11 mouse cellular contexts compared by ENCODE assay signal in genomic region chr13:57450189-57450821, GRCm38 (mm10).
A peak's percentile ranks its signal among the peaks of the same experiment; 100 is the strongest.
DNase-seq lines count a peak whose midpoint lies in the region; ATAC-seq lines count a peak whose summit lies in the region.
"Had no signal": no experiment of that assay in that cellular context is flagged by ENCODE, and none has a peak within 500 bp of the region (broad histone marks: within the 10 kb centered on the region; RNA-seq: fewer than 3 reads in every experiment).

No protein-coding gene starts in this region.

- no peak overlapping the region for H3K4me3 ChIP-seq in limb, embryonic 11.5 days (ENCODE audit: low read depth, low read length)
- H3K4me3 ChIP-seq: liver, embryonic 12.5 days had no signal

- no peaks in the 10 kb centered on the region for H3K27me3 ChIP-seq in limb, embryonic 11.5 days (ENCODE audit: control insufficient read depth, insufficient read depth, low read length)
- H3K27me3 ChIP-seq: liver, embryonic 12.5 days had no signal

- peak overlapping the region; percentile 74 for H3K27ac ChIP-seq in limb, embryonic 11.5 days (replicated peaks; ENCODE audit: low read depth, low read length)
- H3K27ac ChIP-seq: liver, embryonic 12.5 days had no signal

- H3K4me1 ChIP-seq in limb, embryonic 11.5 days (ENCODE audit: control insufficient read depth, insufficient read depth, low read length) = peaks cover 24% of the 10 kb centered on the region
- H3K4me1 ChIP-seq: liver, embryonic 12.5 days had no signal

- ATAC-seq in limb, embryonic 11.5 days (ENCODE audit: insufficient number of reproducible peaks, low FRiP score, low TSS enrichment, low read depth) = peak; percentile 82
- no peak for ATAC-seq in erythroid progenitor cell, adult 5-6 weeks (replicated peaks; ENCODE audit: low FRiP score, poor library complexity, severe bottlenecking)
- ATAC-seq: liver, embryonic 12.5 days had no signal

- H3K9me3 ChIP-seq in limb, embryonic 11.5 days (ENCODE audit: control insufficient read depth, low read length) = no peaks in the 10 kb centered on the region
- H3K9me3 ChIP-seq: liver, embryonic 12.5 days had no signal

- 0 out of 2 replicates have a peak overlapping the region, but pooled peaks have one; percentile 1 for H3K4me2 ChIP-seq in limb, embryonic 11.5 days (ENCODE audit: low read depth, severe bottlenecking)
- H3K4me2 ChIP-seq: liver, embryonic 12.5 days had no signal

- 11% methylated on average over 11 of the region's 11 CpGs for WGBS in limb, embryonic 11.5 days

- DNase-seq in cerebellum, postnatal 10 days = peak; percentile 10 to 25
- no peak for DNase-seq in cerebellum, postnatal 25 days
- DNase-seq in right cerebral cortex, adult 18-20 months = peak; percentile 56
- DNase-seq in right cerebral cortex, postnatal 4 days = no peak
- DNase-seq in limb, embryonic 11.5 days (ENCODE audit: low spot score) = peak; percentile 73
- peak; percentile 35 to 48 for DNase-seq in right cerebral cortex, postnatal 36 days (ENCODE audit: low spot score in 2 of 2)
- DNase-seq in thymus, postnatal 4 days = no peak
- DNase-seq: adrenal gland, postnatal 36 days; heart, postnatal 14 days had no signal

- no peaks in the 10 kb centered on the region for H3K36me3 ChIP-seq in limb, embryonic 11.5 days (ENCODE audit: control insufficient read depth, insufficient read depth, low read length)
- H3K36me3 ChIP-seq: liver, embryonic 12.5 days had no signal

- no peak overlapping the region for H3K9ac ChIP-seq in limb, embryonic 11.5 days (ENCODE audit: low read length)
- H3K9ac ChIP-seq: liver, embryonic 12.5 days had no signal

Comparison
In these comparisons a context has a peak if more than half of its experiments do, and no peak if none do; other contexts are left out.
1. DNase-seq: peak in cerebellum, postnatal 10 days (2 of 2), right cerebral cortex, adult 18-20 months (single experiment), limb, embryonic 11.5 days (single experiment) and right cerebral cortex, postnatal 36 days (2 of 2); none in cerebellum, postnatal 25 days (0 of 2), right cerebral cortex, postnatal 4 days (single experiment) and thymus, postnatal 4 days (single experiment).